Mouse (Mus musculus) T-helper 17 cell (primary cell): ENCODE measurements around the gene Gm3558.
"Not testable (repeated sequence)": the region's sequence is repeated elsewhere in the genome, so short reads cannot be mapped to it uniquely, and the experiment has no call there.

Experiments
- in situ Hi-C, 2 experiments: fragments of 300-600 bp; cut with MboI, MseI; formaldehyde crosslinking; loops; 1 replicate in 1 of 2; 2 replicates in 1 of 2; pipeline ENCODE4 v1.15.1; 2025; ENCODE audit warnings: high pct_unique_total_duplicates in 2 of 2

Gene Gm3558

GRCm38 (mm10) chr14:7568382-7568781, at the start of gene Gm3558:
Gene Gm3558 (minus strand): TSS chr14:7568566.
- in situ Hi-C loops: loop anchor here (5.0 to 25.0 kb wide), 5 partner anchors 96 to 1694 kb away; partner anchors contain the start of genes Gm3739 (in 2 of the 2) and Gm3248 (in 1 of the 2)

DNA sequence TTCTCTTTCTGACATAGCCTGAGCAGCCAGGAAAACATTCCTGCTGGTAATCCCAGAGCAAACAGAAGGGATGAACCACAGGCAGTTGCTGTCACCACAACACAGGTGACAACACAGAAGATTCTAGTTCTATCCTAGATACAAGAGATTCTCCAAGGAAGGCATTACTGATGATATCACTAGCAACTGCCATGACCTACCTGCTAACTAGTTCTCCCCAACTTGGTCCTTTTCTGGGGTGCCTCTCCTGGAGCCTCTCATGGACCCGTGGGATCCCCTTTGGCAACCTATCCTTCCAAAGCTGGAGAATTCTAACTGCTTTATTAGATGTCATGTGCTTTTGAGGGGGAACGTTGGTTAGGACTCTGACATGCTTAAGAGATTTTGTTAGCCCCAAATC, 27.1 kb upstream of the Gm3558 start, which contains the start of gene Gm10338:
Gm10338 (minus strand) TSS at position 101 of the 400 bp plus-strand sequence.
- in situ Hi-C loops: not testable (repeated sequence)

- in situ Hi-C loops: loop anchor here (5.0 to 25.0 kb wide), 5 partner anchors 97 to 1693 kb away; partner anchors contain the start of genes Gm3739 (in 2 of the 2) and Gm3248 (in 1 of the 2)
Measured at GRCm38 (mm10) chr14:7567890-7568289, 476 bp downstream of the Gm3558 start.

DNA sequence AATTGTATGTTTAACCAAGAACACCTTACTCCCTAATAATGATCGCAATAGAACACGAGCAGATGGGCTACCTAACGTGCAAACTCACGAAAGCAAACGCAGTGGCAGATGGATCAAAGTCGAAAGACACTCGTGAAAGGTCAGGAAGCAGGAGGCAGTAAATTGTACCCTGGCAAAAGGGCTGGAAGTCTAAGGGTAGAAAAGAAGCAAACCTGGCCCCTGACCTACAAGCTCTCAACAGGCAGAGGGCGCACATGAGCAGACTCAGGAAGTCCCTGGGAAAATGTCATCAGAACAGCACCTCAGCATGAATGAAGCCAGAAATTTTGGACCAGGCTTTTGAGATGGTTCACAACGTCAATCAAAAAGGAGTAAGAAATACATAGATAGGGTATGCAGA, 1.1 kb downstream of the Gm3558 start:
- in situ Hi-C loops: loop anchor here (5.0 to 25.0 kb wide), 5 partner anchors 98 to 1692 kb away; partner anchors contain the start of genes Gm3739 (in 2 of the 2) and Gm3248 (in 1 of the 2)
